Mouse (Mus musculus): ENCODE measurements at regions not wholly inside any gene's neighbourhood (a gene's known extent, or its start where the extent isn't known, plus 50 kb on each side); places are given as distances from the start of the nearest gene placed in this dataset.

DNA sequence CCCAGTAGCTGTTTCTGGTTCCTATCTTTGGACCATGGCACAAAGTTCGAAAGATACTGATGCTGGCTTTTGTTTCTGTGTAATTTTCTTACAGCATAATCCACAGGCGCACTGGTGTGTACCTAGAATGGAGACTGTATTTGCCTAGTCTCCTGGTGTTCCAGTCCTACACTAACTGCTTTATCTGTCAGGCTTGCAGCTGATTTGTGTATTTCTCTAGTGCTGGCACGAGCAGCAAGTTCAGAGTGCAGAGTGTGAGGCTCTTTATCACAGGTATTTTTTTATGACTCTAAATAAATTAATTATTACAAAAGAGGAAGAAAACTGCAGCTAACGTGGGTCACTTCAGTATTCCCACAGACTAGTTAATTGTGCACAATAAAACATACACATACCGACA lies 405.1 kb upstream of the Zeb2 start:
- Histone ChIP-seq H3K27me3 (ENCODE audit: control insufficient read depth, insufficient read depth, low read length, poor library complexity, severe bottlenecking) (no peaks in the 10 kb centered on the region), H3K36me3 (ENCODE audit: control insufficient read depth, insufficient read depth, low read length, poor library complexity, severe bottlenecking) (no peaks in the 10 kb centered on the region)
- no peak for DNase-seq (ENCODE audit: low read depth, low spot score)

DNA sequence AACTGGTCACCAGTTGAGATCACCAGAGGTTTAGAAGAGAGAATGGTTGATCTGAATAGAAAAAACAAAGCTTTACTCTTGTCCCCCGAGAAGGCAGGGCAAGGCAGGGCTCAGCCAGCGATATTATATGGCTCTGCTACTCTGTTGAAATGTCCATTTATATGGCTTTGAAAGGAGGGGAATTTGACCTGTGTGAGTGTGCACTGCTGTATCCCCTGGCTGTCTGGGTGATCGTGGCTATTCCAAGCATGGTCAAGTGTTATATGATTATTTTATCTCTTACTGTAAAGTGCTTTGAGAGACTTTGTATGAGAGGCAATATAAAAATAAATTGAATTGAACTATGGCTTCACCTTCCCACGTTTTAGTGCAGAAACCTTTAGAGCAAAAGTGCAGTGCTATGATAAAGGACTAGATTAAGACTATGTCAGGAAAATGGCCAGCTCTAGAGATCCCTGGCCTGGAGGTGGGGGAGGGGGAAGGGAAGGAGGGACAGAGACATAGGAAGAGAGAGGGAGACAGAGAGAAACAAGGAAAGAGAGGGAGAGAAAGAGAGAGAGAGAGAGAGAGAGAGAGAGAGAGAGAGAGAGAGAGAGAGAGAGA lies 402.5 kb upstream of the Zeb2 start:
- no peak for DNase-seq (ENCODE audit: low read depth, low spot score)
- Histone ChIP-seq H3K36me3 (ENCODE audit: control insufficient read depth, insufficient read depth, low read length, poor library complexity, severe bottlenecking) (no peaks in the 10 kb centered on the region), H3K27me3 (ENCODE audit: control insufficient read depth, insufficient read depth, low read length, poor library complexity, severe bottlenecking) (no peaks in the 10 kb centered on the region)

DNA sequence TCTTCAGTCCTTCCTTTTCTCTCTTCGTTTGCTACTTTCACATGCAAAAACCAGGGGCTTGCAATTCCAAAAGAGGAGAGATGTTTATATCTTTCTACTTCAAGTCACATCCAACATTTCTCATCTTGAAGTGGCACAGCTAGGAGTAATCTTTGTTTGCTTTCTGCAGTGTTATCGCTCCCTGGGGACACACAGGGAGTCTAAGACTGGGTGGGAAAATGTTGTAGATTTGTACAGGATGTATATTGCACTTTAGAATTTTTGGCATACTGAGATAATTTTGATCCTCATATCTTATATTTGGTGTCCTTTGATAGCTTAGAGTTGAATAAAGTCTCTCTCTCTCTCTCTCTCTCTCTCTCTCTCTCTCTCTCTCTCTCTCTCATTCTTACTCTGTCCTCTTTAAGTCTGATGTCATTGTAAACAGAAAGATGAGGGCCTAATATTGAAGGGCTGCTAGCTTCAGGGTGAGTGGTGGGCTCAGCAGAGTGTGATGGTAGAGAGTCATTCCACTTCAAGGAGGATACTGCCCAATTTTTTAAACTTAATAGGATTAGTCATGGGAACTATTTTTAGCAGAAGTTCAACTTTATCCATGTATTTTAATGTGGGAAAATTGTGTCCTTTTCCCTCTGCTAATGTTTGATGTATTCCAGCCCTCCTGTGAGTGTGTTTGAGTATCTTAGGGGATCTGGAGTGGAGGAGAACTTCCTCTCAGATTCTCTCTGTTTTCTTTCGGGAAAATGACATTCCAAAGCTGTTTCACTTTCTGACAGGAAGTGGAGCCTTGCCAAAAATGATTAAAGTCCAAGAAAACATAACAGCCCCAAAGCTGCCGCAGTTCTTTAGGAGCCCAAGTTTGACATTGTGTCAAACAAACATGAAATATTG lies 397.3 kb upstream of the Zeb2 start:
- no peaks in the 10 kb centered on the region for H3K36me3 ChIP-seq (ENCODE audit: control insufficient read depth, insufficient read depth, low read length, poor library complexity, severe bottlenecking)
- no peaks in the 10 kb centered on the region for H3K27me3 ChIP-seq (ENCODE audit: control insufficient read depth, insufficient read depth, low read length, poor library complexity, severe bottlenecking)
- DNase-seq (ENCODE audit: low read depth, low spot score), result no peak

DNA sequence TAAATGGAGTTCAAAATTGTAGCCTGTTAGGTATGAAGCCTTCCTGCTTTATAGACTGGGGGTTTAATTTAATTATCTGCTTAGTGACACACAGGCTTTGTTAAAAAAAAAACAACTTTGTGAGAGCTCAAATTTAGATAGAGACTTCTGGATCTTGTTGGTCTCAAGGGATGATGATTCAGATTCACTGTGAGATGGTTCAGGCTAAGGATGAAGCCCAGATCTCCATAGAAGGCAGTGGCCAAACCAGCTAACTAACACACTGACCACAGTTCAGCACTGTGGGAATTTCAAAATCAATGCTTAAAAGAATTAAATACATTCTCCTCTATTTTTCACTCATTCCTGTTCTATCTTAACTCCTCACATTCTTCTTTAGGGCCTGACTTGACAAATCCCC lies 395.7 kb upstream of the Zeb2 start:
- DNase-seq (ENCODE audit: low read depth, low spot score), result no peak
- no peaks in the 10 kb centered on the region for H3K36me3 ChIP-seq (ENCODE audit: control insufficient read depth, insufficient read depth, low read length, poor library complexity, severe bottlenecking)
- no peaks in the 10 kb centered on the region for H3K27me3 ChIP-seq (ENCODE audit: control insufficient read depth, insufficient read depth, low read length, poor library complexity, severe bottlenecking)

DNA sequence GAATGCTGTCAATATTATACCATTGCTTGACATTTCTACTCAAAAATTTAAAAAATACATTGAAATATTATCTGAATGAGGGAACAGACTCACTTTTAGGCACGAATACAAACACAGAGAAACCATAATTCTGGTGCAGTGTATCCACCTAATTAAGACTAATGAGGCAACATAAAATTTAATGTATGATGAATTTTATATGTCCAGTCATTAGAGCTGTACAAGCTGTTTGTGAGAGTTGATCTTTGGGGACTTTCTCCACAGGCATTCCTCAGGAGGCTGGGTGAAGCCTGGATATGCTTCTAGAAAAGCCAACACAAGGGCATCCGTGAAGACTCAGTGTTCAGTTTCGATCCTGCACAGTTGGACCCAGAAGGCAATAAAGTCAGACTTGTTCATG lies 394.6 kb upstream of the Zeb2 start:
- no peaks in the 10 kb centered on the region for H3K27me3 ChIP-seq (ENCODE audit: control insufficient read depth, insufficient read depth, low read length, poor library complexity, severe bottlenecking)
- H3K36me3 ChIP-seq (ENCODE audit: control insufficient read depth, insufficient read depth, low read length, poor library complexity, severe bottlenecking), result no peaks in the 10 kb centered on the region
- DNase-seq (ENCODE audit: low read depth, low spot score), result no peak

DNA sequence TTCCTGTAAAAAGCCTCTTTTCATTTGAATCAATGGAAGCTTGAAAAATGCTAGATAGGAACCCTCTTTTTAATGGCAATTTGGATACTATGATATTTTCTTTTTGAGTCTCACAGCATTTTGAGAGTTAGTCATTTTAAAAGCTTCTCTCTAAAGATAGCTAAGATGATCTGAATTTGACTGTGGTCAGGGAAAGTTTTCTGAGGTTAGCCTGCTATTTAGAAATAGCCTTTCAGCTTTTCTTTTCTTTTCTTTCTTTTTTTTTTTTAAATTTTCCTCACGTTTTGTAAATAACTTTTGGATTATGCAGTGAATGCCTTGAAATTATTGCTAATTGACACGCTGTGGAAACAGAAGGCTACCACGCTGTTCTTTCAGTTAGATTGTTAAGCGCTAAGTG lies 387.3 kb upstream of the Zeb2 start:
- DNase-seq (ENCODE audit: low read depth, low spot score), result no peak
- Histone ChIP-seq H3K27me3 (ENCODE audit: control insufficient read depth, insufficient read depth, low read length, poor library complexity, severe bottlenecking) (no peaks in the 10 kb centered on the region), H3K36me3 (ENCODE audit: control insufficient read depth, insufficient read depth, low read length, poor library complexity, severe bottlenecking) (no peaks in the 10 kb centered on the region)

DNA sequence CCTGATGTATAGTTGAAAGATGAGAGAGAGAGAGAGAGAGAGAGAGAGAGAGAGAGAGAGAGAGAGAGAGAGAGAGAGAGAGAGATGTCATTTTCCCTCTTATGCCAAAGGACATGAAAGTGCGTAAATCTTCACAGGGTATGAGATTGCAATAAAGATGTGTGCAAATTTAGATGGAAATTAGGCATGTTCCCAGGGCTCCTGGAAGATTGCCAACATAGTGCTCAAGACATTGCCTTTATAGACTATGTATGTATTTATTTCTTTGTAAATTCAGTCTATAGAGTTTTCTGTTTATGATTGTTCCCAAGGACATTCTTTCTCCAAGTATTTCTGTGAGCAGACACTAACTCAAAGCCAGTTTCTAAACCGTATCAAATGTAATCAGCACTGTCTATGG lies 376.5 kb upstream of the Zeb2 start:
- DNase-seq (ENCODE audit: low read depth, low spot score), result no peak
- Histone ChIP-seq H3K36me3 (ENCODE audit: control insufficient read depth, insufficient read depth, low read length, poor library complexity, severe bottlenecking) (no peaks in the 10 kb centered on the region), H3K27me3 (ENCODE audit: control insufficient read depth, insufficient read depth, low read length, poor library complexity, severe bottlenecking) (no peaks in the 10 kb centered on the region)

DNA sequence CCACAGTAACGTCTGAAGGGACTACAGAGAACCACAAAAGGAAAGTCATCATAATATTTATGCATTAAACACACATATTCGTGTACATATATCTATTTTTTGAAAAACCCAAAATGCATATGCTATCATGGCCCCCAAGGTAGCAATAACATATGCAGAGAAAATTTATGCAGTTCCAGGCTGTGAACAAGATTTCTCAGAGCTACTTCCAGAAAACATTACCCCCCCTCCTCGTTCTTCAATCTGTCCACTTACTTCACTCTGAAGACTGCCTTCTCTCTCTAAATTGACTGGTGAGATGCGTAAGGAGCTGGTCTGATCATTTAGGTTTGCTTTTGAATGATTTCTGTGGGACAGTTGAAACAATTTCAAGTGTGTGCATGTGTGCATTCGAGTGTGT lies 369.3 kb upstream of the Zeb2 start:
- H3K27me3 ChIP-seq (ENCODE audit: control insufficient read depth, insufficient read depth, low read length, poor library complexity, severe bottlenecking), result no peaks in the 10 kb centered on the region
- H3K36me3 ChIP-seq (ENCODE audit: control insufficient read depth, insufficient read depth, low read length, poor library complexity, severe bottlenecking), result no peaks in the 10 kb centered on the region
- DNase-seq (ENCODE audit: low read depth, low spot score), result no peak

DNA sequence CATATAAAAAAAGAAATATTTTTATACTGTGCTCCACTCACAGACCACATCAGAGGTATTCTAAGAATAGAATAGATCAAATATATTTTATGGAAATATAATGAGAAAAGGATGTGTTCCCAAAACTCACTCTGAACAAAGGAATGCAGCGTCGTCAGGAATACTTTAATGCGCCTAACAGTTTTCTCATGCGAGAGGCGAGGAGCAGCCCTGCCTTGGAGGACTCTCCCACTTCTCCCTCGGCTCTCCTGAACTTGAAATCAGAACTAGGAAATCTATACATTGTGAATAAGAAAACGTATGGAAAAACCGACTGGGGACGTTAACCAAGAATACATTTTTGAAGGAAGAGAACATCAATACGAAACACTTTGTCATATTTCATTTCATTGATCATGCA lies 368.3 kb upstream of the Zeb2 start:
- DNase-seq (ENCODE audit: low read depth, low spot score), result no peak
- H3K36me3 ChIP-seq (ENCODE audit: control insufficient read depth, insufficient read depth, low read length, poor library complexity, severe bottlenecking), result no peaks in the 10 kb centered on the region
- H3K27me3 ChIP-seq (ENCODE audit: control insufficient read depth, insufficient read depth, low read length, poor library complexity, severe bottlenecking), result no peaks in the 10 kb centered on the region

DNA sequence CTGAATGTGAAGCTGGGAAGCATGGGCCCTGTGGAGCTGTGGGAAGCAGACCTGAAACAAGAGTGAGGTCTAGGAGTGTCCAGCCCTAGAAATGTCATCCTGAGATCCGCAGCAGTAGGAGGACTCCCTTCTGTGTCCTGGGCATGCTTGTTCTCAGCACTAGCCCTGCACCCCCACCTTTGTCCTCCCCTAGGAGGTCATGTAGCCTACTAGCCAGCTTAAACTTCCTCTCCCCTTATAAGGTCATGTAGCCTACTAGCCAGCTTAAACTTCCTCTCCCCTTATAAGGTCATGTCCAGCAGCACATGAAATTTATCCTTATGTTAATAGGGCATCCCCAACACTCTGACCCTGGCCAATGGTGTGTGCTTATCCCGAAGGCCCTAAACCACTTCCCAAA lies 363.5 kb upstream of the Zeb2 start:
- Histone ChIP-seq H3K36me3 (ENCODE audit: control insufficient read depth, insufficient read depth, low read length, poor library complexity, severe bottlenecking) (no peaks in the 10 kb centered on the region), H3K27me3 (ENCODE audit: control insufficient read depth, insufficient read depth, low read length, poor library complexity, severe bottlenecking) (no peaks in the 10 kb centered on the region)
- DNase-seq (ENCODE audit: low read depth, low spot score), result no peak

DNA sequence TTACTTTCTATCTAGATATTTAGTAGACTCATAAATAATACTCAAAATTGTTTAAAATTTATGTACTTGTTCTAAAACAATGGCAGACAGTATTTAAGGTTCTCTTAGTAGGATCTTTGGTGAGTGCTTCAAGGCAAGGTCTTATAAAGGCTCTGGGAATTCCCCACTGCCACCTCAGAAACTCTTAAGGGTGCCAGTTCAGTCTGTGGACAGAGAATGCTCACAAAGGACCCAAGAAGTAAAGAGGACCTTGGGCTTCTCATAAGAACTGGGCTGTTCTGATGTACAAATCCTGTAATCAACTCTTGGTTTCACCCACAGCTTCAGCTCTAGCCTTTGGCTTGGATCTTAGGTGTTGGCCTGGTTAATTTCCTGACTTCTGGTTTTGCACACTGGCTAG lies 358.8 kb upstream of the Zeb2 start:
- Histone ChIP-seq H3K27me3 (ENCODE audit: control insufficient read depth, insufficient read depth, low read length, poor library complexity, severe bottlenecking) (no peaks in the 10 kb centered on the region), H3K36me3 (ENCODE audit: control insufficient read depth, insufficient read depth, low read length, poor library complexity, severe bottlenecking) (no peaks in the 10 kb centered on the region)
- peak; percentile 24 for DNase-seq (ENCODE audit: low read depth, low spot score)

DNA sequence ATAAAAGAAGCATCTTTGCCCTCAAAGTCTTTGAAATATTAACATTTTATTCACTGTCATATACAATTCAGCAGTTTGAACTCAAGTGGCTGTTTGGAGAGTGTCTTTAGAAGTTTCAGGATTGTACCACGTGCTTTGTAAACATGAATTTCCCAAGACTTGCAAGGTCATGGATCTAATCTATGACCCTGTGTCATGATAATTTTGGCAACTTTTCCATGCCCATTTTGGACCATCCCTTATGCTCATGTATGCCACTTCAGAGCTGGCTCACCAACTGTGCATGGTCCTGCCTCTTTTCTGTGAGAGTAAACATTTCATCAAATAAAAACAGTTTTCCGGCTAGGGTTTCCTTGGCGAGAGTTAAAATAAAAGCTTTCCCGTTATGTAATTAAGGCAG lies 347.1 kb upstream of the Zeb2 start:
- H3K36me3 ChIP-seq (ENCODE audit: control insufficient read depth, insufficient read depth, low read length, poor library complexity, severe bottlenecking), result no peaks in the 10 kb centered on the region
- DNase-seq (ENCODE audit: low read depth, low spot score), result no peak
- H3K27me3 ChIP-seq (ENCODE audit: control insufficient read depth, insufficient read depth, low read length, poor library complexity, severe bottlenecking), result no peaks in the 10 kb centered on the region

DNA sequence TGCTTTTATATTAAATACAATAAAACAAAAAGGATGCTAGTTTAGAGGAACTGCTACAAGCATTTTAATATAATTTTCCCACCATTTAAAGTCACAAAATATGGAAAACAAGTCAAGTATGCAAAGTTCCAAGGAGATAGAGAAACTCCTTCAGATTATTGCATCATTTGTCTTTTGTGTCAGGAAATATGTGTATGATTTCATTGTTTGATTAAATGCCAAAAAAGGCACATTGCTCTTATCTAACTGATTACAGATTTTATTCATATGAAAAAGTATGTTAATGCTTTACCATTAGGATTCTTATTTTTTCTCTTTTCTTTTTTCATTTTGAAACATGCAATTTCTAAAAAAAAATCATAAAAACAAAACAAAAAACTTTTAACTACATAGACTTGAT lies 342.2 kb upstream of the Zeb2 start:
- DNase-seq (ENCODE audit: low read depth, low spot score), result no peak
- H3K36me3 ChIP-seq (ENCODE audit: control insufficient read depth, insufficient read depth, low read length, poor library complexity, severe bottlenecking), result no peaks in the 10 kb centered on the region
- H3K27me3 ChIP-seq (ENCODE audit: control insufficient read depth, insufficient read depth, low read length, poor library complexity, severe bottlenecking), result no peaks in the 10 kb centered on the region

DNA sequence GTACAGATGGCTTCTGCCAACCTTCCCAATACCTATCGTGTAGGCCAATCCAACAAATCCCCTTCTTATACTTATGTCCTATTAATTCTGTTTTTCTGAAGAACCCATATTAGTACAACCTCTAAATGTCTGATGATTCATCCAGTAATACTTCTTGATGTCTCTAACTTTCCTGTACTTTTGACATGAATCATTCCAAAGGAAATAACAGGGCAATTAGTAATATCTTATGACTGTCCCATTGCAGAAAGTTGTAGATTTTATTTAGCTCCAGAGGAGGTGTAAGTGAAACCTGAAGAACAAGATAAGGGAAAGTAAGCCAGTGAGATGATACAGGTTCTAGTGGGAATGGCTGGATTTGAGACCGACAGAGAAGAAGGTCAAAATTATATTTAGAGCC lies 337.6 kb upstream of the Zeb2 start:
- DNase-seq (ENCODE audit: low read depth, low spot score), result no peak
- H3K27me3 ChIP-seq (ENCODE audit: control insufficient read depth, insufficient read depth, low read length, poor library complexity, severe bottlenecking), result no peaks in the 10 kb centered on the region
- no peaks in the 10 kb centered on the region for H3K36me3 ChIP-seq (ENCODE audit: control insufficient read depth, insufficient read depth, low read length, poor library complexity, severe bottlenecking)

DNA sequence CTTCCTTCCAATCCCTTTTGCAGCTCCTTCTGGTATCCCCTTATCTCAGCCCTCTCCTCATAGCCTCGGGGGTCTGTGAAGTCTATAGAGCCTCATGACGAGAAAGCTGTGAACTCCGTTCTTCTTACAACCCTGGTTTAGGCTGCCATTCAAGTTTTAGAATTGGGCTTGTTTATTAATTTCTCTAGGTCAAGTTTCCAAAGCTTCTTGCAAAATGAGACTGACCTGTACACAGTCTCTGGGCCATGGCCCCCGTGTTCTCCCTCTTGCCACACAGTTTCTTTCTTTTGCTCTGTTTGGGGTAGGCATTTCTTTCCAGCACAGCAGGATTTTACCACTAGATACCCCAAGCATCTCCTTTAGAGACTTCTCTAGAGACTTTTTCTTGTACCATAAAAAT lies 322.0 kb upstream of the Zeb2 start:
- Histone ChIP-seq H3K27me3 (ENCODE audit: control insufficient read depth, insufficient read depth, low read length, poor library complexity, severe bottlenecking) (no peaks in the 10 kb centered on the region), H3K36me3 (ENCODE audit: control insufficient read depth, insufficient read depth, low read length, poor library complexity, severe bottlenecking) (no peaks in the 10 kb centered on the region)
- DNase-seq (ENCODE audit: low read depth, low spot score), result no peak

DNA sequence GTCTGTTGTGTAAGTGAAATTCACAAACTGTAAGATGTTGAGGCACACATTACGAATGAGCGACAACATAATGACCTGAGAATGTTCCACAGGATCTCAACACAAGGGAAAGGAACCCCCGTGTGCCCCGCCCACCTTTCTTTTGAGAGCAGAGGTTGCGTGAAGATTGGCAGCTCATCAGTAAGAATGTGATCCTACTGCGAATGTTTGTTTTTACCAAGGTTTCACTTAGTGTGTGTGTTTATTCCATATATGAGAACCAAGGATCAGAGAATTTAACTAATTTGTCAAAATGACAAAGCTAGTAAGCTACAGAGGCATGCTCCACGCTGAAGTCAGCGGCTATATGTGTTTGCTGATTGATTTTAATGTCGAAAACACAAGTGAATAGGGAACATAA lies 321.5 kb upstream of the Zeb2 start:
- no peaks in the 10 kb centered on the region for H3K36me3 ChIP-seq (ENCODE audit: control insufficient read depth, insufficient read depth, low read length, poor library complexity, severe bottlenecking)
- DNase-seq (ENCODE audit: low read depth, low spot score), result no peak
- no peaks in the 10 kb centered on the region for H3K27me3 ChIP-seq (ENCODE audit: control insufficient read depth, insufficient read depth, low read length, poor library complexity, severe bottlenecking)

Data from splenic B cell, adult 2 months (primary cell).